Mouse (Mus musculus): ENCODE measurements around the gene Serpinf1. TPM values are rescaled to one million over a fixed set of nuclear protein-coding genes. Genes with fewer than 3 reads are reported as not detected.

Gene Serpinf1
- polyA plus RNA-seq, 1 experiment from 2014 or later, result 111 TPM

- WGBS, result 49% methylated on average over 7 of the region's 7 CpGs
- Histone ChIP-seq H3K27ac (no peak overlapping the region), H3K4me3 (no peak overlapping the region), H3K4me1 (0 out of 2 replicates have a peak, but pooled peaks cover 7% of the 10 kb centered on the region), H3K4me2 (replicated peaks) (no peak overlapping the region), H3K27me3 (no peaks in the 10 kb centered on the region), H3K36me3 (no peaks in the 10 kb centered on the region), H3K9ac (no peak overlapping the region), H3K9me3 (replicated peaks) (no peaks in the 10 kb centered on the region)
- ATAC-seq (ENCODE audit: low FRiP score), result no peak
Measured at GRCm38 (mm10) chr11:75415096-75415495, 7.4 kb downstream of the Serpinf1 start.

- no peak overlapping the region for H3K4me3 ChIP-seq
- no peaks in the 10 kb centered on the region for H3K27me3 ChIP-seq
- no peak overlapping the region for H3K27ac ChIP-seq
- H3K4me2 ChIP-seq (replicated peaks), result no peak overlapping the region
- WGBS, result 92% methylated on average over 7 of the region's 7 CpGs
- H3K36me3 ChIP-seq, result no peaks in the 10 kb centered on the region
- 0 out of 2 replicates have a peak, but pooled peaks cover 6% of the 10 kb centered on the region for H3K4me1 ChIP-seq
- no peak overlapping the region for H3K9ac ChIP-seq
- no peak for ATAC-seq (ENCODE audit: low FRiP score)
- H3K9me3 ChIP-seq (replicated peaks), result no peaks in the 10 kb centered on the region
Measured at GRCm38 (mm10) chr11:75410591-75410990, 11.9 kb downstream of the Serpinf1 start.

GRCm38 (mm10) chr11:75409679-75410575, 12.6 kb downstream of the Serpinf1 start:
- Histone ChIP-seq H3K27ac (no peak overlapping the region), H3K27me3 (no peaks in the 10 kb centered on the region), H3K4me1 (0 out of 2 replicates have a peak, but pooled peaks cover under 1% of the 10 kb centered on the region), H3K9ac (no peak overlapping the region), H3K36me3 (no peaks in the 10 kb centered on the region), H3K9me3 (replicated peaks) (no peaks in the 10 kb centered on the region), H3K4me3 (no peak overlapping the region), H3K4me2 (replicated peaks) (no peak overlapping the region)
- ATAC-seq (ENCODE audit: low FRiP score), result no peak
- WGBS, result 80% methylated on average over 17 of the region's 17 CpGs

- H3K36me3 ChIP-seq, result no peaks in the 10 kb centered on the region
- 35% methylated on average over 3 of the region's 3 CpGs for WGBS
- no peak overlapping the region for H3K9ac ChIP-seq
- no peak for ATAC-seq (ENCODE audit: low FRiP score)
- H3K27ac ChIP-seq, result no peak overlapping the region
- H3K27me3 ChIP-seq, result no peaks in the 10 kb centered on the region
- no peak overlapping the region for H3K4me3 ChIP-seq
- H3K9me3 ChIP-seq (replicated peaks), result no peaks in the 10 kb centered on the region
- H3K4me2 ChIP-seq (replicated peaks), result no peak overlapping the region
- H3K4me1 ChIP-seq, result no peaks in the 10 kb centered on the region
Measured at GRCm38 (mm10) chr11:75406865-75407264, 15.6 kb downstream of the Serpinf1 start.

- H3K27ac ChIP-seq, result no peak overlapping the region
- H3K4me2 ChIP-seq (replicated peaks), result no peak overlapping the region
- no peak overlapping the region for H3K4me3 ChIP-seq
- no peaks in the 10 kb centered on the region for H3K36me3 ChIP-seq
- WGBS, result 56% methylated on average over 4 of the region's 4 CpGs
- no peaks in the 10 kb centered on the region for H3K27me3 ChIP-seq
- no peak for ATAC-seq (ENCODE audit: low FRiP score)
- H3K4me1 ChIP-seq, result no peaks in the 10 kb centered on the region
- H3K9me3 ChIP-seq (replicated peaks), result no peaks in the 10 kb centered on the region
- H3K9ac ChIP-seq, result no peak overlapping the region
Measured at GRCm38 (mm10) chr11:75406104-75406503, 16.4 kb downstream of the Serpinf1 start.

GRCm38 (mm10) chr11:75404801-75405200, 17.7 kb downstream of the Serpinf1 start:
- Histone ChIP-seq H3K27me3 (no peaks in the 10 kb centered on the region), H3K4me2 (replicated peaks) (no peak overlapping the region), H3K36me3 (no peaks in the 10 kb centered on the region; the same call in 1 of the 2 replicates), H3K9ac (no peak overlapping the region), H3K4me1 (no peaks in the 10 kb centered on the region), H3K27ac (no peak overlapping the region), H3K4me3 (no peak overlapping the region), H3K9me3 (replicated peaks) (no peaks in the 10 kb centered on the region)
- no peak for ATAC-seq (ENCODE audit: low FRiP score)
- 92% methylated on average over 6 of the region's 6 CpGs for WGBS

- Histone ChIP-seq H3K4me1 (no peaks in the 10 kb centered on the region), H3K4me2 (replicated peaks) (no peak overlapping the region), H3K36me3 (no peaks in the 10 kb centered on the region; the same call in 1 of the 2 replicates), H3K27ac (no peak overlapping the region), H3K9me3 (replicated peaks) (no peaks in the 10 kb centered on the region), H3K9ac (no peak overlapping the region), H3K4me3 (no peak overlapping the region), H3K27me3 (no peaks in the 10 kb centered on the region)
- 84% methylated on average over 6 of the region's 6 CpGs for WGBS
- no peak for ATAC-seq (ENCODE audit: low FRiP score)
Measured at GRCm38 (mm10) chr11:75403301-75404052, 19.0 kb downstream of the Serpinf1 start.

- no peak for ATAC-seq (ENCODE audit: low FRiP score)
- H3K4me2 ChIP-seq (replicated peaks), result no peak overlapping the region
- 64% methylated on average over 5 of the region's 5 CpGs for WGBS
- no peak overlapping the region for H3K27ac ChIP-seq
- no peaks in the 10 kb centered on the region for H3K27me3 ChIP-seq
- H3K9me3 ChIP-seq (replicated peaks), result no peaks in the 10 kb centered on the region
- H3K4me3 ChIP-seq, result no peak overlapping the region
- H3K9ac ChIP-seq, result no peak overlapping the region
- H3K4me1 ChIP-seq, result no peaks in the 10 kb centered on the region
- no peaks in the 10 kb centered on the region; the same call in 1 of the 2 replicates for H3K36me3 ChIP-seq
Measured at GRCm38 (mm10) chr11:75402271-75402690, 20.2 kb downstream of the Serpinf1 start.

GRCm38 (mm10) chr11:75400099-75400498, 22.4 kb downstream of the Serpinf1 start:
- WGBS, result 68% methylated on average over 9 of the region's 9 CpGs
- no peaks in the 10 kb centered on the region for H3K4me1 ChIP-seq
- no peak overlapping the region for H3K27ac ChIP-seq
- H3K36me3 ChIP-seq, result no peaks in the 10 kb centered on the region; the same call in 1 of the 2 replicates
- H3K9me3 ChIP-seq (replicated peaks), result no peaks in the 10 kb centered on the region
- no peak overlapping the region for H3K9ac ChIP-seq
- no peaks in the 10 kb centered on the region for H3K27me3 ChIP-seq
- no peak overlapping the region for H3K4me3 ChIP-seq
- no peak for ATAC-seq (ENCODE audit: low FRiP score)
- no peak overlapping the region for H3K4me2 ChIP-seq (replicated peaks)

GRCm38 (mm10) chr11:75399411-75399841, 23.1 kb downstream of the Serpinf1 start:
- H3K4me2 ChIP-seq (replicated peaks), result no peak overlapping the region
- H3K9me3 ChIP-seq (replicated peaks), result no peaks in the 10 kb centered on the region
- WGBS, result 88% methylated on average over 11 of the region's 11 CpGs
- no peaks in the 10 kb centered on the region; the same call in 1 of the 2 replicates for H3K36me3 ChIP-seq
- H3K4me3 ChIP-seq, result no peak overlapping the region
- no peaks in the 10 kb centered on the region for H3K27me3 ChIP-seq
- H3K27ac ChIP-seq, result no peak overlapping the region
- H3K9ac ChIP-seq, result no peak overlapping the region
- H3K4me1 ChIP-seq, result no peaks in the 10 kb centered on the region
- no peak for ATAC-seq (ENCODE audit: low FRiP score)

GRCm38 (mm10) chr11:75397452-75397851, 25.0 kb downstream of the Serpinf1 start:
- Histone ChIP-seq H3K9ac (no peak overlapping the region), H3K36me3 (no peaks in the 10 kb centered on the region; the same call in 1 of the 2 replicates), H3K4me3 (no peak overlapping the region), H3K4me1 (no peaks in the 10 kb centered on the region), H3K9me3 (replicated peaks) (no peaks in the 10 kb centered on the region), H3K27me3 (no peaks in the 10 kb centered on the region), H3K4me2 (replicated peaks) (no peak overlapping the region), H3K27ac (no peak overlapping the region)
- no peak for ATAC-seq (ENCODE audit: low FRiP score)
- 90% methylated on average over 7 of the region's 7 CpGs for WGBS

GRCm38 (mm10) chr11:75395611-75396010, 26.9 kb downstream of the Serpinf1 start:
- Histone ChIP-seq H3K36me3 (peaks cover under 1% of the 10 kb centered on the region; the same call in 1 of the 2 replicates), H3K9ac (no peak overlapping the region), H3K27ac (no peak overlapping the region), H3K4me3 (no peak overlapping the region), H3K4me2 (replicated peaks) (no peak overlapping the region), H3K27me3 (no peaks in the 10 kb centered on the region), H3K4me1 (no peaks in the 10 kb centered on the region), H3K9me3 (replicated peaks) (no peaks in the 10 kb centered on the region)
- 79% methylated on average over 1 of the region's 1 CpGs for WGBS
- no peak for ATAC-seq (ENCODE audit: low FRiP score)

Measured in hindbrain, embryonic 12.5 days (tissue).